20 mouse cellular contexts compared by ENCODE assay signal in genomic region chr15:94591356-94591755, GRCm38 (mm10). TPM values are rescaled to one million over a fixed set of nuclear protein-coding genes. Genes with fewer than 3 reads are reported as not detected.
DNase-seq lines count a peak whose midpoint lies in the region; ATAC-seq and TF ChIP-seq lines count a peak whose summit lies in the region.
"Had no signal": no experiment of that assay in that cellular context is flagged by ENCODE, and none has a peak within 500 bp of the region (broad histone marks: within the 10 kb centered on the region; RNA-seq: fewer than 3 reads in every experiment).

No protein-coding gene starts in this region.

- 40% methylated on average over 4 of the region's 4 CpGs for WGBS in kidney, postnatal 0 days
- 45% methylated on average over 4 of the region's 4 CpGs for WGBS in limb, embryonic 15.5 days

- no peak overlapping the region for H3K4me3 ChIP-seq in kidney, postnatal 0 days (replicated peaks; ENCODE audit: low read depth, low read length)
- no peak overlapping the region for H3K4me3 ChIP-seq in MEL (ENCODE audit: control insufficient read depth in 1 of 2, insufficient read depth in 1 of 2, low read depth in 2 of 2, low read length in 2 of 2)
- no peak overlapping the region for H3K4me3 ChIP-seq in bone marrow macrophage, adult 2 months (ENCODE audit: insufficient read depth, low read length)
- H3K4me3 ChIP-seq in limb, embryonic 15.5 days, result no peak overlapping the region
- H3K4me3 ChIP-seq: heart, embryonic 10.5 days; hindbrain, embryonic 12.5 days; limb, embryonic 13.5 days; neural tube, embryonic 15.5 days had no signal

- peak; percentile 15 to 51; a peak in 1 of 4 replicates for TF ChIP-seq EP300 in MEL (IDR thresholded peaks at IDR 0.05; ENCODE audit: low read depth in 1 of 2, low read length in 2 of 2)

- 0 out of 2 replicates have a peak overlapping the region, but pooled peaks have one; percentile 31 for H3K27ac ChIP-seq in kidney, postnatal 0 days
- peak overlapping the region; percentile 31; the same call in 1 of the 2 replicates for H3K27ac ChIP-seq in MEL (ENCODE audit: control insufficient read depth, low read depth, low read length)
- H3K27ac ChIP-seq in bone marrow macrophage, adult 2 months (ENCODE audit: insufficient read depth, low read depth, low read length), result peak overlapping the region; percentile 100
- H3K27ac ChIP-seq in limb, embryonic 15.5 days, result peak overlapping the region; percentile 67
- H3K27ac ChIP-seq: heart, embryonic 10.5 days; hindbrain, embryonic 12.5 days; limb, embryonic 13.5 days; neural tube, embryonic 15.5 days had no signal

- TF ChIP-seq CTCF in kidney, postnatal 0 days (IDR thresholded peaks at IDR 0.05; ENCODE audit: low read depth), result no peak
- TF ChIP-seq CTCF in MEL (IDR thresholded peaks at IDR 0.05 in 2 of 3, conservative IDR thresholded peaks at IDR 0.05 in 1 of 3; ENCODE audit: control insufficient read depth in 1 of 3, insufficient read depth in 1 of 3, low read depth in 2 of 3, low read length in 3 of 3, poor library complexity in 1 of 3, severe bottlenecking in 1 of 3), result no peak
- no peak for TF ChIP-seq CTCF in bone marrow macrophage, adult 2 months (IDR thresholded peaks at IDR 0.05; ENCODE audit: low read depth, low read length)

- H3K9ac ChIP-seq in kidney, postnatal 0 days (ENCODE audit: low read depth, low read length), result no peak overlapping the region
- peak overlapping the region; percentile 27; the same call in 1 of the 2 replicates for H3K9ac ChIP-seq in MEL (ENCODE audit: control insufficient read depth, low read depth, low read length, poor library complexity, severe bottlenecking)
- no peak overlapping the region for H3K9ac ChIP-seq in limb, embryonic 15.5 days
- H3K9ac ChIP-seq: hindbrain, embryonic 12.5 days; limb, embryonic 13.5 days; neural tube, embryonic 15.5 days had no signal

- H3K9me3 ChIP-seq in kidney, postnatal 0 days (replicated peaks; ENCODE audit: low read length), result no peaks in the 10 kb centered on the region
- no peaks in the 10 kb centered on the region for H3K9me3 ChIP-seq in MEL (replicated peaks; ENCODE audit: insufficient read depth, low read length)
- H3K9me3 ChIP-seq in limb, embryonic 15.5 days, result no peaks in the 10 kb centered on the region
- H3K9me3 ChIP-seq: heart, embryonic 10.5 days; hindbrain, embryonic 12.5 days; limb, embryonic 13.5 days; neural tube, embryonic 15.5 days had no signal

- H3K4me2 ChIP-seq in kidney, postnatal 0 days (ENCODE audit: low read length), result no peak overlapping the region
- no peak overlapping the region for H3K4me2 ChIP-seq in limb, embryonic 15.5 days
- H3K4me2 ChIP-seq: hindbrain, embryonic 12.5 days; limb, embryonic 13.5 days; neural tube, embryonic 15.5 days had no signal

- TF ChIP-seq POLR2A in MEL (IDR thresholded peaks at IDR 0.05; ENCODE audit: control insufficient read depth in 1 of 2, insufficient read depth in 1 of 2, low read depth in 1 of 2, low read length in 2 of 2, poor library complexity in 1 of 2), result no peak
- no peak for TF ChIP-seq POLR2A in bone marrow macrophage, adult 2 months (IDR thresholded peaks at IDR 0.05; ENCODE audit: borderline replicate concordance, low read depth, low read length)

- no peaks in the 10 kb centered on the region for H3K27me3 ChIP-seq in kidney, postnatal 0 days (ENCODE audit: insufficient read depth, low read length)
- no peaks in the 10 kb centered on the region for H3K27me3 ChIP-seq in MEL (ENCODE audit: control insufficient read depth in 1 of 2, insufficient read depth in 2 of 2, low read length in 2 of 2)
- H3K27me3 ChIP-seq in limb, embryonic 15.5 days, result no peaks in the 10 kb centered on the region
- H3K27me3 ChIP-seq: hindbrain, embryonic 12.5 days; limb, embryonic 13.5 days; neural tube, embryonic 15.5 days had no signal

- no peaks in the 10 kb centered on the region for H3K36me3 ChIP-seq in kidney, postnatal 0 days (ENCODE audit: insufficient read depth, low read length)
- H3K36me3 ChIP-seq in MEL (ENCODE audit: control insufficient read depth in 1 of 2, insufficient read depth in 2 of 2, low read length in 2 of 2), result peaks cover 3 to 28% of the 10 kb centered on the region in 2 experiments; a peak in 3 of 4 replicates
- no peaks in the 10 kb centered on the region for H3K36me3 ChIP-seq in limb, embryonic 15.5 days

- DNase-seq in kidney, postnatal 0 days (ENCODE audit: low spot score), result no peak
- no peak for DNase-seq in kidney, adult 11 months
- DNase-seq in MEL (ENCODE audit: low read depth, low spot score), result peak; percentile 61
- DNase-seq in lung, postnatal 36 days, result no peak
- DNase-seq in testis, postnatal 10 days (ENCODE audit: low spot score), result no peak
- DNase-seq in layer of hippocampus, postnatal 10 days (ENCODE audit: low spot score in 2 of 2), result no peak
- DNase-seq: adrenal gland, postnatal 25 days; cerebellum, adult 2 months; gastrocnemius, postnatal 14 days; heart, postnatal 10 days; right cerebral cortex, postnatal 4 days; thymus, postnatal 36 days had no signal

- H3K4me1 ChIP-seq in kidney, postnatal 0 days (replicated peaks; ENCODE audit: insufficient read depth, low read length), result 0 out of 2 replicates have a peak, but pooled peaks cover 6% of the 10 kb centered on the region
- peaks cover 22 to 27% of the 10 kb centered on the region in 2 experiments for H3K4me1 ChIP-seq in MEL (ENCODE audit: control insufficient read depth in 1 of 2, insufficient read depth in 2 of 2, low read length in 2 of 2)
- H3K4me1 ChIP-seq in bone marrow macrophage, adult 2 months (ENCODE audit: control insufficient read depth, insufficient read depth, low read length), result peaks cover 36% of the 10 kb centered on the region
- peaks cover 6% of the 10 kb centered on the region; the same call in 1 of the 2 replicates for H3K4me1 ChIP-seq in limb, embryonic 15.5 days

- peaks cover 14% of the 10 kb centered on the region for H3K79me2 ChIP-seq in MEL (ENCODE audit: control insufficient read depth, insufficient read depth, low read length, poor library complexity)

- no peak for ATAC-seq in kidney, postnatal 0 days (replicated peaks; ENCODE audit: low FRiP score, low read depth)
- ATAC-seq in limb, embryonic 15.5 days (ENCODE audit: insufficient number of reproducible peaks, low FRiP score, low TSS enrichment, low read depth), result no peak
- ATAC-seq: forebrain, embryonic 14.5 days; midbrain, embryonic 16.5 days had no signal

- no peak for TF ChIP-seq RAD21 in MEL (IDR thresholded peaks at IDR 0.05; ENCODE audit: low read depth, low read length)

TF ChIP-seq in MEL, 35 proteins besides CTCF, POLR2A, EP300 and RAD21 (continues in another document):
- TF ChIP-seq JUND (IDR thresholded peaks at IDR 0.05; ENCODE audit: low read depth, low read length) (no peak), ZNF384 (IDR thresholded peaks at IDR 0.05; ENCODE audit: low read depth, low read length) (peak; percentile 91), ZMIZ1 (IDR thresholded peaks at IDR 0.05; ENCODE audit: low read depth, low read length) (no peak), SMC3 (IDR thresholded peaks at IDR 0.05; ENCODE audit: low read depth, low read length) (no peak), MAZ (IDR thresholded peaks at IDR 0.05; ENCODE audit: low read depth, low read length) (no peak), TAL1 (IDR thresholded peaks at IDR 0.05; ENCODE audit: low read length) (no peak), KAT2A (conservative IDR thresholded peaks at IDR 0.05; ENCODE audit: low read depth, low read length) (no peak), GABPA (IDR thresholded peaks at IDR 0.05; ENCODE audit: low read depth, low read length) (no peak), USF2 (IDR thresholded peaks at IDR 0.05; ENCODE audit: borderline replicate concordance in 1 of 2, insufficient read depth in 1 of 2, low read depth in 1 of 2, low read length in 2 of 2) (no peak), GATA1 (IDR thresholded peaks at IDR 0.05; ENCODE audit: low read depth, low read length) (no peak), CHD2 (IDR thresholded peaks at IDR 0.05; ENCODE audit: low read length) (no peak)

RNA-seq across cellular contexts. Expression of gene Twf1, which starts 1.7 kb away (rescaled TPM):
- 104 and 109 TPM in 2 replicates for polyA plus RNA-seq in kidney, postnatal 0 days (2015; fragmentation: Nextera tagmentation; extraction: Ambion mirVana)
- 20.0 and 26.4 TPM in 2 replicates for total RNA-seq in MEL (2012; rRNA removed)
- 10 to 100 TPM; 37.1 to 64.1 TPM for polyA plus RNA-seq in MEL (2012; ENCODE audit: insufficient read depth in 1 of 2, insufficient read length in 2 of 2, low read depth in 1 of 2, low replicate concordance in 2 of 2, missing spikeins in 1 of 2)
- 109 and 114 TPM in 2 replicates for polyA plus RNA-seq in bone marrow macrophage, adult 2 months (2012; ENCODE audit: insufficient read depth, insufficient read length, missing spikeins)
- polyA plus RNA-seq in limb, embryonic 15.5 days (2015; fragmentation: Nextera tagmentation; extraction: Ambion mirVana), result 87.4 and 88.8 TPM in 2 replicates
- total RNA-seq in layer of hippocampus, postnatal 10 days (2021), result 10 to 100 TPM; 46.1 to 48.3 TPM

RNA-seq across cellular contexts. Expression of gene Tmem117, which starts 37.7 kb away (rescaled TPM):
- polyA plus RNA-seq in kidney, postnatal 0 days (2015; fragmentation: Nextera tagmentation; extraction: Ambion mirVana), result 24.3 and 25.0 TPM in 2 replicates
- not detected in 2 replicates for total RNA-seq in MEL (2012; rRNA removed)
- not detected for polyA plus RNA-seq in MEL (2012; ENCODE audit: insufficient read depth in 1 of 2, insufficient read length in 2 of 2, low read depth in 1 of 2, low replicate concordance in 2 of 2, missing spikeins in 1 of 2)
- 0.54 and 0.79 TPM in 2 replicates for polyA plus RNA-seq in bone marrow macrophage, adult 2 months (2012; ENCODE audit: insufficient read depth, insufficient read length, missing spikeins)
- 5.1 and 8.0 TPM in 2 replicates for polyA plus RNA-seq in limb, embryonic 15.5 days (2015; fragmentation: Nextera tagmentation; extraction: Ambion mirVana)
- total RNA-seq in layer of hippocampus, postnatal 10 days (2021), result 10 to 100 TPM; 10.7 to 11.2 TPM

RNA-seq across cellular contexts. Expression of gene Irak4, which starts 47.9 kb away (rescaled TPM):
- 14.3 and 14.9 TPM in 2 replicates for polyA plus RNA-seq in kidney, postnatal 0 days (2015; fragmentation: Nextera tagmentation; extraction: Ambion mirVana)
- 6.7 and 7.5 TPM in 2 replicates for total RNA-seq in MEL (2012; rRNA removed)
- 1 to 10 TPM in 1 of 2 experiments, not detected in 1; 9.4 TPM for polyA plus RNA-seq in MEL (2012; ENCODE audit: insufficient read depth in 1 of 2, insufficient read length in 2 of 2, low read depth in 1 of 2, low replicate concordance in 2 of 2, missing spikeins in 1 of 2)
- 45.1 and 46.4 TPM in 2 replicates for polyA plus RNA-seq in bone marrow macrophage, adult 2 months (2012; ENCODE audit: insufficient read depth, insufficient read length, missing spikeins)
- 9.7 TPM in 2 replicates for polyA plus RNA-seq in limb, embryonic 15.5 days (2015; fragmentation: Nextera tagmentation; extraction: Ambion mirVana)
- total RNA-seq in layer of hippocampus, postnatal 10 days (2021), result 1 to 10 TPM; 1.7 to 1.9 TPM

RNA-seq across cellular contexts. Expression of gene Pus7l, which starts 48.0 kb away (rescaled TPM):
- polyA plus RNA-seq in kidney, postnatal 0 days (2015; fragmentation: Nextera tagmentation; extraction: Ambion mirVana), result 7.0 and 7.7 TPM in 2 replicates
- total RNA-seq in MEL (2012; rRNA removed), result 40.1 and 40.6 TPM in 2 replicates
- polyA plus RNA-seq in MEL (2012; ENCODE audit: insufficient read depth in 1 of 2, insufficient read length in 2 of 2, low read depth in 1 of 2, low replicate concordance in 2 of 2, missing spikeins in 1 of 2), result 10 to 100 TPM; 33.2 to 51.2 TPM
- polyA plus RNA-seq in bone marrow macrophage, adult 2 months (2012; ENCODE audit: insufficient read depth, insufficient read length, missing spikeins), result 2.1 and 3.2 TPM in 2 replicates
- 8.9 and 9.7 TPM in 2 replicates for polyA plus RNA-seq in limb, embryonic 15.5 days (2015; fragmentation: Nextera tagmentation; extraction: Ambion mirVana)
- 1 to 10 TPM; 5.7 to 6.6 TPM for total RNA-seq in layer of hippocampus, postnatal 10 days (2021)

Comparison
In these comparisons a context has a peak if more than half of its experiments do, and no peak if none do; other contexts are left out.
1. H3K27ac ChIP-seq: peak in every context shown above with its lines; median percentile 100 in bone marrow macrophage, adult 2 months; 67 in limb, embryonic 15.5 days; 31 in kidney, postnatal 0 days; 31 in MEL.